Mouse (Mus musculus) intestine, embryonic 14.5 days (tissue): ENCODE data around the gene Golga3. TPM values are rescaled to one million over a fixed set of nuclear protein-coding genes. Genes with fewer than 3 reads are reported as not detected.
A peak's percentile ranks its signal among the peaks of the same experiment; 100 is the strongest.

ENCODE experiments used
- ATAC-seq: fragments of 200-750 bp; cut with Nextera tagmentation; replicated peaks from 2 replicates; pipeline ENCODE4 v1.8.0; 2017; ENCODE audit warnings: low read depth, moderate number of reproducible peaks, moderate TSS enrichment, moderate library complexity; ENCODE audit not compliant: low FRiP score, low TSS enrichment
- DNase-seq: peaks from one replicate; pipeline ENCODE4 v3.0.0-alpha.2; 2018; ENCODE audit warnings: low spot score
- H3K27ac ChIP-seq: fragments of 300-500 bp; sonication (generic); 2 replicates; pipeline ENCODE4 v1.5.1; 2014; ENCODE audit warnings: low read depth, mild to moderate bottlenecking, control low read depth
- H3K27me3 ChIP-seq: fragments of 300-500 bp; sonication (generic); replicated peaks from 2 replicates; pipeline ENCODE4 v1.6.1; 2014; ENCODE audit warnings: low read length, control low read depth; ENCODE audit not compliant: control insufficient read depth, insufficient read depth
- H3K36me3 ChIP-seq: fragments of 300-500 bp; sonication (generic); 2 replicates; pipeline ENCODE4 v1.6.1; 2014; ENCODE audit warnings: low read length, control low read depth; ENCODE audit not compliant: control insufficient read depth, insufficient read depth
- H3K4me1 ChIP-seq: fragments of 300-500 bp; sonication (generic); replicated peaks from 2 replicates; pipeline ENCODE4 v1.6.1; 2014; ENCODE audit warnings: low read length, control low read depth, mixed read lengths; ENCODE audit not compliant: control insufficient read depth, insufficient read depth
- H3K4me2 ChIP-seq: fragments of 300-500 bp; sonication (generic); 2 replicates; pipeline ENCODE4 v1.6.1; 2014; ENCODE audit warnings: low read length
- H3K4me3 ChIP-seq: fragments of 300-500 bp; sonication (generic); 2 replicates; pipeline ENCODE4 v1.5.1; 2014; ENCODE audit warnings: low read depth, low read length, control low read depth, mixed read lengths
- H3K9ac ChIP-seq: fragments of 300-500 bp; sonication (generic); 2 replicates; pipeline ENCODE4 v1.6.1; 2014; ENCODE audit warnings: mild to moderate bottlenecking, low read length
- H3K9me3 ChIP-seq: fragments of 300-500 bp; sonication (generic); 2 replicates; pipeline ENCODE4 v1.6.1; 2016; ENCODE audit warnings: low read length, control low read depth; ENCODE audit not compliant: control insufficient read depth
- WGBS: fragments of 180-500 bp; shearing (Covaris S2); extraction: QIAGEN DNeasy Blood & Tissue Kit; methylation state at CpG from one replicate; pipeline ENCODE4 v1.1.7; 2014; 5-methylcytosine and 5-hydroxymethylcytosine counted together
- polyA plus RNA-seq: library from polyadenylated mRNA; unstranded; fragments of >200 nt; fragmentation: Nextera tagmentation; extraction: Ambion mirVana; gene quantifications from 2 replicates; pipeline ENCODE4 v1.2.1, GENCODE M21; 2014

Golga3 gene
- polyA plus RNA-seq, 1 experiment from 2014 or later, result 19.5 TPM

- Histone ChIP-seq H3K9me3 (no peaks in the 10 kb centered on the region), H3K9ac (no peak overlapping the region), H3K36me3 (peaks cover 68% of the 10 kb centered on the region), H3K27ac (no peak overlapping the region), H3K4me3 (no peak overlapping the region), H3K4me2 (no peak overlapping the region), H3K4me1 (no peaks in the 10 kb centered on the region), H3K27me3 (no peaks in the 10 kb centered on the region)
- ATAC-seq (no peak), DNase-seq (no peak)
- 91% methylated on average over 4 of the region's 4 CpGs for WGBS
Measured at GRCm38 (mm10) chr5:110169374-110169773, 7.1 kb upstream of the Golga3 start.

GRCm38 (mm10) chr5:110177021-110177420 is 520 bp downstream of the Golga3 start:
- peak; percentile 12; the same call in 1 of the 2 replicates for ATAC-seq
- WGBS, result 2% methylated on average over 19 of the region's 19 CpGs
- no peak for DNase-seq

GRCm38 (mm10) chr5:110178628-110179027 is 2.1 kb downstream of the Golga3 start:
- no peak for ATAC-seq
- 91% methylated on average over 2 of the region's 2 CpGs for WGBS
- H3K36me3 ChIP-seq, result peaks cover 17% of the 10 kb centered on the region
- H3K9me3 ChIP-seq, result no peaks in the 10 kb centered on the region
- no peak overlapping the region for H3K9ac ChIP-seq
- H3K27me3 ChIP-seq, result no peaks in the 10 kb centered on the region
- peaks cover 8% of the 10 kb centered on the region for H3K4me1 ChIP-seq
- DNase-seq, result no peak
- no peak overlapping the region for H3K4me3 ChIP-seq
- H3K4me2 ChIP-seq, result no peak overlapping the region
- H3K27ac ChIP-seq, result no peak overlapping the region

More at GRCm38 (mm10) chr5:110177021-110177420, 520 bp downstream of the Golga3 start:
- Histone ChIP-seq H3K9ac (peak overlapping the region; percentile 83), H3K4me3 (peak overlapping the region; percentile 99), H3K4me2 (peak overlapping the region; percentile 72), H3K27me3 (no peaks in the 10 kb centered on the region), H3K36me3 (peaks cover 4% of the 10 kb centered on the region; the same call in 1 of the 2 replicates), H3K9me3 (no peaks in the 10 kb centered on the region), H3K4me1 (peaks cover 8% of the 10 kb centered on the region), H3K27ac (peak overlapping the region; percentile 71)

- Histone ChIP-seq H3K9me3 (no peaks in the 10 kb centered on the region), H3K36me3 (peaks cover 45% of the 10 kb centered on the region), H3K4me2 (no peak overlapping the region), H3K4me1 (peaks cover 8% of the 10 kb centered on the region), H3K27me3 (no peaks in the 10 kb centered on the region), H3K27ac (no peak overlapping the region), H3K4me3 (no peak overlapping the region), H3K9ac (no peak overlapping the region)
- 91% methylated on average over 5 of the region's 5 CpGs for WGBS
- ATAC-seq, result no peak
- DNase-seq, result no peak
Measured at GRCm38 (mm10) chr5:110181716-110182115, 5.2 kb downstream of the Golga3 start.

GRCm38 (mm10) chr5:110203164-110203895 is 26.8 kb downstream of the Golga3 start:
- H3K9ac ChIP-seq, result no peak overlapping the region
- no peaks in the 10 kb centered on the region for H3K27me3 ChIP-seq
- H3K4me3 ChIP-seq, result no peak overlapping the region
- H3K27ac ChIP-seq, result no peak overlapping the region
- WGBS, result 86% methylated on average over 10 of the region's 10 CpGs
- no peak overlapping the region for H3K4me2 ChIP-seq
- DNase-seq (no peak), ATAC-seq (no peak)
- no peaks in the 10 kb centered on the region for H3K9me3 ChIP-seq
- H3K4me1 ChIP-seq, result no peaks in the 10 kb centered on the region
- H3K36me3 ChIP-seq, result peaks cover 82% of the 10 kb centered on the region

- H3K27ac ChIP-seq, result no peak overlapping the region
- H3K9ac ChIP-seq, result no peak overlapping the region
- H3K4me2 ChIP-seq, result no peak overlapping the region
- no peaks in the 10 kb centered on the region for H3K4me1 ChIP-seq
- H3K9me3 ChIP-seq, result no peaks in the 10 kb centered on the region
- H3K4me3 ChIP-seq, result no peak overlapping the region
- H3K36me3 ChIP-seq, result peaks cover 94% of the 10 kb centered on the region
- H3K27me3 ChIP-seq, result no peaks in the 10 kb centered on the region
- ATAC-seq (no peak), DNase-seq (no peak)
- 81% methylated on average over 6 of the region's 6 CpGs for WGBS
Measured at GRCm38 (mm10) chr5:110204777-110205176, 28.3 kb downstream of the Golga3 start.

GRCm38 (mm10) chr5:110211312-110211711 is 34.8 kb downstream of the Golga3 start:
- Histone ChIP-seq H3K36me3 (peaks cover 96% of the 10 kb centered on the region), H3K27me3 (no peaks in the 10 kb centered on the region), H3K4me1 (no peaks in the 10 kb centered on the region), H3K9ac (no peak overlapping the region), H3K4me3 (no peak overlapping the region), H3K4me2 (no peak overlapping the region), H3K27ac (no peak overlapping the region), H3K9me3 (no peaks in the 10 kb centered on the region)
- no peak for ATAC-seq
- WGBS, result 91% methylated on average over 2 of the region's 2 CpGs
- no peak for DNase-seq

GRCm38 (mm10) chr5:110216780-110217179 is 40.3 kb downstream of the Golga3 start:
- Histone ChIP-seq H3K36me3 (peaks cover 95% of the 10 kb centered on the region), H3K4me1 (no peaks in the 10 kb centered on the region)

GRCm38 (mm10) chr5:110220331-110220730 is 43.8 kb downstream of the Golga3 start:
- 92% methylated on average over 4 of the region's 4 CpGs for WGBS
- no peak overlapping the region for H3K27ac ChIP-seq
- DNase-seq, result no peak
- ATAC-seq, result no peak
- H3K27me3 ChIP-seq, result no peaks in the 10 kb centered on the region
- no peaks in the 10 kb centered on the region for H3K4me1 ChIP-seq
- H3K36me3 ChIP-seq, result peaks cover 91% of the 10 kb centered on the region
- no peaks in the 10 kb centered on the region for H3K9me3 ChIP-seq
- H3K4me3 ChIP-seq, result no peak overlapping the region
- no peak overlapping the region for H3K4me2 ChIP-seq
- no peak overlapping the region for H3K9ac ChIP-seq

More at GRCm38 (mm10) chr5:110216780-110217179, 40.3 kb downstream of the Golga3 start:
- WGBS, result 94% methylated on average over 3 of the region's 3 CpGs
- no peak for DNase-seq
- H3K27me3 ChIP-seq, result no peaks in the 10 kb centered on the region
- no peak overlapping the region for H3K4me3 ChIP-seq
- ATAC-seq, result no peak
- H3K9ac ChIP-seq, result no peak overlapping the region
- H3K27ac ChIP-seq, result no peak overlapping the region
- no peaks in the 10 kb centered on the region for H3K9me3 ChIP-seq
- no peak overlapping the region for H3K4me2 ChIP-seq
